Mouse (Mus musculus) spleen, postnatal 10 days (tissue): ENCODE measurements at regions not wholly inside any gene's neighbourhood (a gene's known extent, or its start where the extent isn't known, plus 50 kb on each side); places are given as distances from the start of the nearest gene placed in this dataset.

Experiments used
- DNase-seq, 2 experiments: peaks; one replicate each; pipeline ENCODE4 v3.0.0; 2021 to 2022; ENCODE audit warnings: low spot score in 2 of 2

- no peak for DNase-seq
Measured at GRCm38 (mm10) chr1:137133734-137134133, 173.5 kb upstream of the Nr5a2 start.

DNA sequence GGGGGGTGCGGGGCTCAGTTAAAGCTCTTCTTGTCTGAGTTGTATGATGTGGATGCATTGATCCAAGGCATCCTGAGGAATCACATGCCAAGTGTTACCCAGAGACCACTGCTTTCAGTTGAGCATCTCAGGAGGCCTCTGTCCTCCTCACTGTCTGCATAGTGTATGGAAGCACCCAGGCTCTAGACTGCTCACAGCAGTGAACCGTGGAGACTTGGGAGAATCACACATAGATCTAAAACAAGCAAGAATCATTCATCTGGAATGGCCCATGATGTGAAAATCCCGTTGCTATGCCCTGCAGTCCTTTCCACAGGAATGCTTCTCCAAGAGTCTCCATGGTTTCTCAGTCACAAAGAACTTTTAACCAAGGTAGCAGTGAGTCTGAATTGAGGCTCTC lies 170.0 kb upstream of the Nr5a2 start:
- no peak for DNase-seq

DNA sequence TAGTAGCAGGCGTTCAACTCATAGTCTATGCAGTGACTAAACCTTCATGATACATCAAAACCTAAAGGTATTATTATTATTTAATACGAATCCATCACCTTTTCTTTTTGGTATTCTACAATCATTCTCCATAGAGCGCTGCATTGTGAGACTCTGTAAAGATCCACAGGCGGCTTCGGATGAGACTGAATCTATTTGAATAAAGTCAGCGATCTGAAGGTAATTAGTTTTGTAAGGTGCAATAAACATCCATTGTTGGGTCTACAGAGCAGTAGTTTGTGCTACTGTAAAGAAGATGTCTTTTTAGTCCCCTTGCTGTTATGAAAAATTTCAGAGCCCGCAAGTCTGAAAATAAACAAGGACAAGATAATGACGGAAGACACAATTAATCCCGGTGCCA lies 168.9 kb upstream of the Nr5a2 start:
- DNase-seq, result no peak

- DNase-seq, result no peak
Measured at GRCm38 (mm10) chr1:137117866-137118265, 157.6 kb upstream of the Nr5a2 start.

- DNase-seq, result no peak
Measured at GRCm38 (mm10) chr1:137106444-137106843, 146.2 kb upstream of the Nr5a2 start.

DNA sequence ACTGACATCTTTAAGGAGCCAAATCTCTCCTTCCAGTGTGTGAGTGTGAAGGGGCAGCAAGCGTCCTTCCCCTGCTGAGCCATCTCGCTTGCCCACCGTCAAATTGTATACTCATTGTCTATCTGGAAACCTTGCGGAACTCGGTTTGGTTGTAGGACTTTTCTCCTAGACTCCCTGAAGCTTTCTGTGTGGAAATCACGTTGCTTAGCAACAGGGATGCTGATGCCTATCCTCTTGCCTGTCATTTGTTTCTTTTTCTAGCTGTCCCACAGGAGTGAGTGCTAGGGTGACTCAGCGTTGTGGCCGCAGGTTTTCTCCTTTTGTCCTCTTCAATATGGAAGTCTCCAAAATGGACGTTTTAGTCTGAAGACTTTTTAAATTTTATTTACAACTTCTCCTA lies 131.5 kb upstream of the Nr5a2 start:
- DNase-seq, result no peak

GRCm38 (mm10) chr1:137088148-137088547 lies 127.9 kb upstream of the Nr5a2 start:
- DNase-seq, result no peak

- no peak for DNase-seq
Measured at GRCm38 (mm10) chr1:137086766-137087165, 126.5 kb upstream of the Nr5a2 start.

DNA sequence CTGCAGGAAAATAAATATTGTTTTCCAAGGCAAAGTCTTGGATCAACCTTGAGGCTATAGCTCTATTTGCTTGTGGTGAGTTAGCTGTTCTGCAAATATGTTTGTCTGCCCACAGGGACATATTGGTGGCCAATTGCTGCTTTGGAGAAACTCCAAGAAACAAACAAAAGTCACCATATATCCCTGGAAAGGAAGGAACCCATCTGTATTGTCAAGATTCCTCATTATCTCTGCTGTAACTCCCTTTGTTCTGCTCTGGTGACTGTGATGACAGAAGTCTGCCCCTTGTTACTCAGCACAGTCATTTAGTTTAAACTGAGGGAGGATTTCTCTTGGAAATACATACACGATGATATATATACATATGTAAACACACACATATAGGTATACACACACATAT lies 123.3 kb upstream of the Nr5a2 start:
- DNase-seq, result no peak

- DNase-seq, result no peak
Measured at GRCm38 (mm10) chr1:137079401-137080003, 119.3 kb upstream of the Nr5a2 start.

GRCm38 (mm10) chr1:137074787-137075186 lies 114.5 kb upstream of the Nr5a2 start:
- no peak for DNase-seq

- DNase-seq, result no peak
Measured at GRCm38 (mm10) chr1:137073857-137074572, 113.8 kb upstream of the Nr5a2 start.

DNA sequence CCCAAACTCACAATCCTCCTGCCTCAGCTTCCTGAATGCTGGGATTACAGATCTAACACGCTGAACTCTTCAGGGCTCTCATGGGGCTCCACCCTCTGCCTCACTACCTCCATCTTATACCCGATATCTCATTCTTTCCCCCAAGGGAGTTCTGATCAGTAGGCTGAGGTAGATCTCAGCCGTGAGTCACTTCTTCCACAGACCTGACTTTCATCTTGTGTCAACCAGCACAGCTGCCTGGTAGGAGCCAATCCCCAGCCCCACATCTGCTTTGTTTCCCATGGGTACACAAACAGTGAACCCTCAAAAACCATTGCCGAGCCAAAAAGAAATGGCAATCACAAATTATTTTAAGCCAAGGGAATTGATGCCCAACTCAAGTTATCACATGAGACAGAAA lies 100.7 kb upstream of the Nr5a2 start:
- DNase-seq, result no peak

- DNase-seq, result no peak
Measured at GRCm38 (mm10) chr1:137053134-137053533, 92.9 kb upstream of the Nr5a2 start.

- no peak for DNase-seq
Measured at GRCm38 (mm10) chr1:137051515-137051914, 91.3 kb upstream of the Nr5a2 start.

- DNase-seq, result no peak
Measured at GRCm38 (mm10) chr1:137044076-137044475, 83.8 kb upstream of the Nr5a2 start.

DNA sequence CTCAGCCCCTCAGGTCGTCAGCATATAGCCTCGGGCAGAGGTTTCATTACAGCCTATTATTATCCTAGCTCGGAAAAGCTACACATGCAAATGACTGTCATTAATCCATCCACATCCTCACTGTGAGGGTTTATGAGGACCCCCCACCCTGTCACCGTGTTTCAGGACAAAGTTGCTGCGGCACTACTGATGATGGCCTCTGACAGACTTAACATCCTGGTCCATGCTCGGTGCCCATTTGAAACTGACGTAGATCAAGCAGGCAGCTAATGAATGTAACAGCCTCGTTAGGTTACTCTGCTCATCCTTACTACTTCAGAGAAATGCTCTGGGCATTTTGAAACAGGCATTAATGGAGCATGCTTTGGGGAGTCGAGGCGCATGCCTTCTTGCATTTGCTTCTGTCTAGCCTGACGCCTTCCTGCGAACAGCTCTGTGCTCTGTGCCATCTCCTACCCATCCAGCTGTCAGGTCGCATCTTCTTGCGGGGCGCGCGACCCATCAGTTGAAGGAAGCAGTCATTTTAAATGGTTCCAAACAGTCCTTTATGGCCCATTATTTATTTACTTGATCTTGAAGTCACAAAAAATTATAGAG lies 82.3 kb upstream of the Nr5a2 start:
- DNase-seq, result no peak

DNA sequence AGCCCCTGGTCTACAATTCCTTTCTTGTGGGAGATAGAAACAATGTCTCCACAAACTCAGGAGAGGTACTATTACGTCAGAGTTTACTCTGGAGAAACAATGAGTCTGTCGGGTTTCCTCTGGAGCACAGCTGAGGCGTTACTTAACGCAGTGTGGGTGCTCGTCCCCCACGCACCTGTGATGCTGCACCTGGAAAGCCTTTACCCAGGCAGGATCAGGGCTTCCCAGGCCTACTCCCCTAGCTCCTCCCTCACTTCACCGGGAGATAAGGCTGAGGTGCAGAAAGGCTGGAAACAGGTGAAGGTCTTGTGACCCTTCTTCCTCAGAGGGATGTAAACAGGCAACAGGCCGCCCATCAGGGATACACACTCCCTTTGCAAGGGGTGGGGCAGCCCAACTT lies 80.7 kb upstream of the Nr5a2 start:
- no peak for DNase-seq

- DNase-seq, result no peak
Measured at GRCm38 (mm10) chr1:137034586-137034985, 74.3 kb upstream of the Nr5a2 start.

DNA sequence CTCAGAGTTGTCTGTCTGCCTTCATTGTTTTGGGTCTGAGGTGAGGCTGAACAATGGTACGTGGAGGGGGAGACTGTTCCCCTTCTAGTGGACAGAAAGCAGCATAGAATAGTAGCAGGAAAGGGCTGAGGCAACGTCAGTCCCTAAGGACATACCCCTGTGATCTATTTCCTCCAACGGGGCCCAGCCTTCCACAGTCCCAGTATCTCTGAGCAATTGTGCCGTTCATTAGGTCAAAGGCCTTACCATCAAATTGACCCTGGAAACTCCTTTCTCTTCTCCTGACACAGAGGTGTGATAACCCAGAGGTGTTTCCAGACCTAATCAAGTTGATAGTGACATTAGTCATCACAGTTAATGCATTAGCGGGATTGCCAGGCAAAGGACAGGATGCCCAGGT lies 73.4 kb upstream of the Nr5a2 start:
- DNase-seq, result no peak

GRCm38 (mm10) chr1:137023706-137024105 lies 63.5 kb upstream of the Nr5a2 start:
- DNase-seq, result no peak

GRCm38 (mm10) chr1:137020528-137020927 lies 60.3 kb upstream of the Nr5a2 start:
- no peak for DNase-seq

- no peak for DNase-seq
Measured at GRCm38 (mm10) chr1:137017642-137018041, 57.4 kb upstream of the Nr5a2 start.
